Mouse (Mus musculus): ENCODE measurements around the gene Asxl2.
A peak's percentile ranks its signal among the peaks of the same experiment; 100 is the strongest.
"Not testable (repeated sequence)": the region's sequence is repeated elsewhere in the genome, so short reads cannot be mapped to it uniquely, and the experiment has no call there.

Asxl2 gene

GRCm38 (mm10) chr12:3427067-3427889 lies 621 bp downstream of the Asxl2 start:
- DNase-seq (ENCODE audit: low read depth, low spot score) = peak; percentile 45

DNA sequence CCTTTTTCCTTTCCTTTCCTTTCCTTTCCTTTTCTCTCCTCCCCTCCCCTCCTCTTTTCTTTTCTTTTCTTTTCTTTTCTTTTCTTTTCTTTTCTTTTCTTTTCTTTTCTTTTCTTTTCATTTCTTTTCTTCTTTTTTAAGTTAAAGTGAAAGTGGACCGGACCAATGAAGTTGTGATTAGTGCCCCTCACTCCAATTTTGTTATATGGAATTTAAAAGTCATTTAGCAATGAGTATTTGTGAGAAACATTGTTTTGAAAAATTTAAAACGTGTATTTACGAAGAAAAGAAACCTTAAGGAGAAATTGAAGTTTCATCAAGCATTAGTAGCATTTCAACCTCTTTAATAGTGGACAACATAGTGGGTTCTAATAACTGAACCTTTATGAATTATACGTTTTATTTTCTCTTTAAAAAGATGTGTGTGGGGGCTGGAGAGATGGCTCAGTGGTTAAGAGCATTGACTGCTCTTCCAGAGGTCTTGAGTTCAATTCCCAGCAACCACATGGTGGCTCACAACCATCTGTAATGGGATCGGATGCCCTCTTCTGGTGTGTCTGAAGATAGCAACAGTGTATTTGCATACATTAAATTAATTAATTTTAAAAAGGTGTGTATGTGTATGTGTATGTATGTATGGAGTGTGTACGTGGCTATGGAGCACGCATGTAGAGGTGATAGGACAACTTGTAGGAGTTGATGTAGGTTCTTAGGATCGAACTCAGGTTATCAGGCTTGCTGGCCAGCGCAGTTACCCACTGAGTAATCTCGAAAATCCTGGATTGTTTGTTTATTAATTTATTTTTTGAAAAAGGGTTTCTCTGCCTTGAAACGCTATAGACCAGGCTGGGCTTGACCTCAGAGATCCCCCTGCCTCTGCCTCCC lies 1.5 kb downstream of the Asxl2 start:
- DNase-seq (ENCODE audit: low read depth, low spot score) = no peak

DNA sequence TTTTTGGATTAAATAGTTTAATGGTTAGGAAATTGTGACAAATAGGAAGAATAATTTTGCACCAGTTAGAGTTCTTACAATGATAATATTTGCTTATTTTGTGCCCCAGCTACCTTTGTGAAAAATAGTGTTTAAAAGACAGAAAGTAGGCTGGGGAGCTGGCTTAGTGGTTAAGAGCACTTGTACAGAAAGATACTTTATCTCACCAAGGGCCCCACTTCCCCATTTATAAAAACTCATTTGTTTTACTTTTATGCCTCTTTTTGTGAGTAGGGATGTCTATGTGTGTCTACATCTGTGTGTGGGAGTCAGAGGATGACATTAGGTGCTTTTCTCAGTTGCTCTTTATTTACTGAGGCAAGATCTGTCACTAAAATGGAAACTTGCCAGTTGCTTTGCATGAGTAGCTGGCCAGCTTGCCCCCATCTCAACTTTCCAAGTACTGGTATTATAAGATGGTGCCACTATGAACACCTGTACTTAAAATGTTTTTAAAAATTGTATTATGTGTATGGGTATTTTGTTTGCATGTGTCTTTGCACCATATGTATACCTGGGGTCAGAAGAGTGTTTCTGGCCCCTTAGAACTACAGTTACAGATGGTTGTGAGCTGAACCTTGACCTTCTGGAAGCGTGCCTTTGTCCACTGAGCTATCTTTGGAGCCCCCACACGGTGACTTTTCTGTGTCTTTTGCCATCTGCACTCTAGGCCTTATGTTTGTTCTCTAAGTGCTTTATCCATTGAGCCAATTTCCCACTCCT lies 3.2 kb downstream of the Asxl2 start:
- DNase-seq (ENCODE audit: low read depth, low spot score) = no peak

- no peak for DNase-seq (ENCODE audit: low read depth, low spot score)
These were observed 3.7 kb downstream of the Asxl2 start for GRCm38 (mm10) chr12:3430443-3430753.

DNA sequence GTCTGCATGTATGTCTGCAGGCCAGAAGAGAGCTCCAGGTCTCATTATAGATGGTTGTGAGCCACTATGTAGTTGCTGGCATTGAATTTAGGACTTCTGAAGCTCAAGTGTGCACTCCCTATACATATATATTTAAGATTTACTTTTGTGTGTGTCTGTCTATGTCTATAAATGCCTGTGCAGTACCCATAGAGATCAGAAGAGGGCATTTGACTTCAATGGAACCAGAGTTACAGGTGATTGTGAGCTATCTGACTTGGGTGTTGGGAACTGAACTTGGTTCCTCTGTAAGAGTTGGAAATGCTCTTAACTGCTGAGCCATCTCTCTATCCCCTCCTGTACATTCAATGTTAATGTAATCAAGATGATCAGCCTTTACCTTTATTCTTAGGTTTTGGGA lies 4.3 kb downstream of the Asxl2 start:
- DNase-seq (ENCODE audit: low read depth, low spot score) = no peak

DNA sequence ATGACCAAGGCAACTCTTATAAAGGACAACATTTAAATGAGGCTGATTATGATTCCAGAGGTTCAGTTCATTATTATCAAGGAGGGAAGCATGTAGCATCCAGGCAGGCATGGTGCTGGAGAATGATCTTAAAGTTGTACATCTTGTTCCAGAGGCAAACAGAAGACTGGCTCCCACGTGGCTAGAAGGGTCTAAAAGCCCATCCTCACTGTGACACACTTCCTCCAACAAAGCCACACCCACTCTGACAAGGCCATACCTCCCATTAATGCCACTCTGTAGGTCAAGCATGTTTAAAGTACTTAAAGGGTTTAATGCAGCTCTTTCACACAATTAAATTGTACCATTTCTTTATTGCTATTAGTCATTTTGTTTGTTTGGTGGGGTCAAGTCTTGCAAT lies 7.1 kb downstream of the Asxl2 start:
- no peak for DNase-seq (ENCODE audit: low read depth, low spot score)

DNA sequence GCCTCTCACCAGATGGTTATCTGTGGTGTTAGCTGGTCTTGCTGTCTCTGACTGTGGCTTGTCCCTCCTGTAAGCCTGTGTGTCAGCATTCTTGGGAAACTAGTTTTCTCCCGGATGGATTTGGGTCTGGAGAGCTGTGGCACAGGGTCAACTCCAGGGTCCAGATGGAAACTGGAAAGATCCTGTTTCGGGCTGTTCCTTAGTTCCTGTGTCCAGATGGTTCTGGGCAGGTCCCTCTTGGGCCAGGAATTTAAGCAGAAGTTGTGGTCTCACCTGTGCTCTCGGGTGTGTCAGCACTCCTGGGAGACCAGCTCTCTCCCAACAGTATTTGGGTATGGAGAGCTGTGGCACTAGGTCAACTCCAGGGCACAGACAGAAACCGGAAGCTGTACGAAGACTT lies 9.8 kb downstream of the Asxl2 start:
- DNase-seq (ENCODE audit: low read depth, low spot score) = no peak

- no peak for DNase-seq (ENCODE audit: low read depth, low spot score)
These were observed 11.2 kb downstream of the Asxl2 start for GRCm38 (mm10) chr12:3437815-3438214.

DNA sequence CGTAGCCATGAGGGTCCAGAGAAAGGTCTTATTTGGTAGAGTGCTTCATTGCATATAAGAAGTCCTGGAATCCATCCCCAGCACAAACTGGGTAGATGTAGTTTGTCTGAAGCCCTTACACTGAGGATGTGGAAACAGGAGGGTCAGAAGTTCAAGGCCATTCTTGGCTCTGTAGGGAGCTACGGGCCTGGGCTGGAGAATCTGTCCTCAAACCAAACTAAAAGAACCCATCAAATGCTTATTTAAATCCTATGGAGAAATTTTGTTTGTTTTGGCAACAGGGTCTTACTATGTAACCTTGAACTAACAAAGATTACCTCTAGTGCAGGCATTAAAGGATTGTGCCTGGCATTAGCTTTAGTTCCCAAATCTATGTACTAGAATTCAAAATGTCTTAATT lies 14.3 kb downstream of the Asxl2 start:
- no peak for DNase-seq (ENCODE audit: low read depth, low spot score)

DNA sequence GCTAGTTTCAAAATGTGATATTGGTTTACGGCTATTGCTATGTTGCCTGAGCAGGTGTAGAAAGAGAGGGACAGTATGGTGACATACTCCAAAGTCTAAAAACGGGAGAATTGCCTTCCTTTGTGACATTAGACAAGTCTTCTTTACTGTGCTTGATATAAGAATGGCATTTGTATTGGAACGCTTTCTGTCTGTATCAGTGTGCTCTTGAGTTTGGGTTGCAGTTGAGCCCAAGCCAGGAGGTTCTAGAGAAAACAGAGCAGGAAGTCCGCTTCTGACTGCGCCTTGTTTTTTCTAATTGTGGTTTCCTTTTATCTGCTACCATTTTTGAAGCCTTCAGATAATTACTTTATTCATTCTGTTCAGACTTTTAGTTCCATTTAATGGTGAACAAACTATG lies 14.7 kb downstream of the Asxl2 start:
- DNase-seq (ENCODE audit: low read depth, low spot score) = no peak

DNA sequence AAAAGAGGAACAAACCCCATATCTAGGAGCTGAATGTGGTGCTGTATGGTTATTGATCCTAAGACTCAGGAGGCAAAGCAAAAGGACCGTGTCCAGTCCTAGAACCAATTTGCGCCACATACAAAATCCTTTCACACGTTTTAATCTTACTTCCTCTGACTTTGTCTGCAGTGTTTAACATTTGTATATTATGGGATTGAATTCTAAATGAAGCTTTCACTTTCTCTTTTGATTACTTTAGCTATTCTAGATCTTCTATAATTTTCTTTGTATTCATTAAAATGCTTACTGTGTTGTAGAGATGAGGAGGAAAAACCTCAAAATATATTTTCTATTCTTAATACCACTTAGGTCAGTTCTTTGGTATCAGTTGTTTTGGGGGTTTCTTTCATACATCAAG lies 26.9 kb downstream of the Asxl2 start:
- DNase-seq (ENCODE audit: low read depth, low spot score) = no peak

GRCm38 (mm10) chr12:3463087-3463486 lies 36.4 kb downstream of the Asxl2 start:
- DNase-seq (ENCODE audit: low read depth, low spot score) = no peak

DNA sequence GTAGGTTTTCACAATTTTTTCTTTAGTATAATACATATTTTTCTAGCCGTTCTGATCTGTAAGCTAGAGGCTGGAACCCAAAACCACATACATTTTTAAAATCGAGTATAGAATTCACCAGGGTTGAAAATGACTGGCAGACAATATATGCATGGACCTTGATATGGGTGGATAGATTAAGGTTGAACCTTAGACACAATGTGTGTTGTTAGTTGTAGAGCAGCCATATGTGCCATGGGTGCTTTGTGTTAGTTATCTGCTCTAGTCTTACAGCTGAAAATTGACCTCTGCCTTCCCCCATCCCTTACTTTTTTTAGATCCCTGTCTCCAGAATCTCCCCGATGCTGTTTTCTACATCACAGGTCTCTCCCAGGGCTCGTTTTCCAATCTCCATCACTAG lies 73.0 kb downstream of the Asxl2 start:
- no peak for DNase-seq (ENCODE audit: low read depth, low spot score)

GRCm38 (mm10) chr12:3500071-3500470 lies 73.4 kb downstream of the Asxl2 start:
- peak; percentile 38 for DNase-seq (ENCODE audit: low read depth, low spot score)

- no peak for DNase-seq (ENCODE audit: low read depth, low spot score)
These were observed 92.1 kb downstream of the Asxl2 start for GRCm38 (mm10) chr12:3518665-3519297.

GRCm38 (mm10) chr12:3521806-3522205 lies 95.1 kb downstream of the Asxl2 start:
- not testable (repeated sequence) for DNase-seq (ENCODE audit: low read depth, low spot score)

GRCm38 (mm10) chr12:3525536-3525935 lies 98.9 kb downstream of the Asxl2 start:
- no peak for DNase-seq (ENCODE audit: low read depth, low spot score)

GRCm38 (mm10) chr12:3535446-3535845 lies 108.8 kb downstream of the Asxl2 start:
- not testable (repeated sequence) for DNase-seq (ENCODE audit: low read depth, low spot score)

- DNase-seq (ENCODE audit: low read depth, low spot score) = peak; percentile 17
These were observed 111.0 kb downstream of the Asxl2 start for GRCm38 (mm10) chr12:3537616-3538015.

GRCm38 (mm10) chr12:3538036-3538435 lies 111.4 kb downstream of the Asxl2 start:
- no peak for DNase-seq (ENCODE audit: low read depth, low spot score)

- no peak for DNase-seq (ENCODE audit: low read depth, low spot score)
These were observed 112.9 kb downstream of the Asxl2 start for GRCm38 (mm10) chr12:3539605-3540004.

- no peak for DNase-seq (ENCODE audit: low read depth, low spot score)
These were observed 114.2 kb downstream of the Asxl2 start for GRCm38 (mm10) chr12:3540871-3541270.
